Mouse (Mus musculus): Measurements from ENCODE around the gene Wnt6. TPM values are rescaled to one million over a fixed set of nuclear protein-coding genes. Genes with fewer than 3 reads are reported as not detected.

Gene Wnt6
- polyA plus RNA-seq, 1 experiment from 2014 or later, result 0.12 TPM

DNA sequence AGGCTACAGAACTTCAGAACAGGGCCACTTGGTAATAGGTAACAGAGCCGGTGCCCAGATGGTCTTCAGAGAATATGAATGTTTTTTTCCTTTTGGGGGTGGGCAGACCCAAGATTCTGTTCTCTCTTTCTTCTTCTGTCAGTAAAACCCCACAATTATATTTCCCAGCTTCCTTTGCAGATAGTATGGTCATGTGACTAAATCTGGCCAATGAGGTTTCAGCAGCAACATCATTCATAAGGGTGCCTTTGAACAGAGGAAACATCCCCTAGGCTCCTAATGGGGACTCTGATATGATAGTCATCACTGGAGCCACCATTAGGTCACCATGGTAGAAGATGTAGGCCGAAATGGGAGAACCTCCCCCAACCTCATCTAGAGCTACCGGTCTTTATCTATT, 18.9 kb upstream of the Wnt6 start:
- Histone ChIP-seq H3K27ac (ENCODE audit: low read depth) (no peak overlapping the region), H3K9me3 (ENCODE audit: low read length) (no peaks in the 10 kb centered on the region), H3K27me3 (ENCODE audit: insufficient read depth, low read length) (no peaks in the 10 kb centered on the region), H3K36me3 (replicated peaks; ENCODE audit: insufficient read depth, low read length) (no peaks in the 10 kb centered on the region), H3K4me2 (ENCODE audit: low read depth, low read length) (no peak overlapping the region), H3K9ac (replicated peaks) (no peak overlapping the region), H3K4me1 (ENCODE audit: insufficient read depth) (peaks cover 7% of the 10 kb centered on the region), H3K4me3 (ENCODE audit: low read depth, low read length) (no peak overlapping the region)
- TF ChIP-seq EP300 (IDR thresholded peaks at IDR 0.05; ENCODE audit: low read depth), result no peak
- TF ChIP-seq CTCF (IDR thresholded peaks at IDR 0.05; ENCODE audit: low read depth), result no peak
- ATAC-seq, result no peak
- 85% methylated on average over 3 of the region's 3 CpGs for WGBS (ENCODE audit: insufficient replicate concordance)
- DNase-seq, result no peak

DNA sequence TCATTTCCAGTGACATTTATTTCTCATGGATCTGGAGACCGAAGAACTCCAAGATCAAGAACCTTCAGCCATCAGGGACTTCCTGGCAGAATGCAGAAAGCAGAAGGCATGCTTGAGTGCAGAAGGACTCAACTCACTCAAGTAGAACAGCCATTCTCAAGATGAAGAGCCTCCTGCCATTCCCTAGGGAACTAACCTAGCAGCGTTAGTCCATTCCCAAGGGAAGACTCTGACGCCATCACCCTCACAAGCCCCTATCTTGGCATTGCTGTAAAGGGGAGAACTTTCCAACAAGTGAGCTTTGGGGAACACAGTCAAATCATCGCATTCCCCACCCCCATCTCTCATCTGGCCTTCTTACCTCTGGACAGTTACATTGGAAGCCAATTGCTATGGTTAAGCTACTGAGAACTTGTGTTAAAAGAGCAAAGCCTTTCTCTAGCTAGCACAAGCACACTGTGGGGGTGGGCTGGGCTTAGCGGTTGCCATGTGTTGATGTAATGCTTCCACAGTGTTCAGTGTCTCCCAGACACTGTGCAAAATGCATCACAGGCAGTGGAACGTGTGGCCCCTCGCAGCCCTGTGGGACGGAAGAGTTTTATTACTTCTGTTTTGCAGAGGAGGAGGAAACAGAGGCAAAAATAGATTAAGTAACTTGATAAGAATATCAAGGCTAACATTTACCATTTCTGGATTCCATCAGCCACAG, 18.3 kb upstream of the Wnt6 start:
- Histone ChIP-seq H3K27me3 (ENCODE audit: insufficient read depth, low read length) (no peaks in the 10 kb centered on the region), H3K9me3 (ENCODE audit: low read length) (no peaks in the 10 kb centered on the region), H3K9ac (replicated peaks) (no peak overlapping the region), H3K4me3 (ENCODE audit: low read depth, low read length) (no peak overlapping the region), H3K4me1 (ENCODE audit: insufficient read depth) (peaks cover 7% of the 10 kb centered on the region), H3K27ac (ENCODE audit: low read depth) (no peak overlapping the region), H3K36me3 (replicated peaks; ENCODE audit: insufficient read depth, low read length) (no peaks in the 10 kb centered on the region), H3K4me2 (ENCODE audit: low read depth, low read length) (no peak overlapping the region)
- 60% methylated on average over 8 of the region's 8 CpGs for WGBS (ENCODE audit: insufficient replicate concordance)
- no peak for TF ChIP-seq CTCF (IDR thresholded peaks at IDR 0.05; ENCODE audit: low read depth)
- TF ChIP-seq EP300 (IDR thresholded peaks at IDR 0.05; ENCODE audit: low read depth), result no peak
- DNase-seq (no peak), ATAC-seq (no peak)

DNA sequence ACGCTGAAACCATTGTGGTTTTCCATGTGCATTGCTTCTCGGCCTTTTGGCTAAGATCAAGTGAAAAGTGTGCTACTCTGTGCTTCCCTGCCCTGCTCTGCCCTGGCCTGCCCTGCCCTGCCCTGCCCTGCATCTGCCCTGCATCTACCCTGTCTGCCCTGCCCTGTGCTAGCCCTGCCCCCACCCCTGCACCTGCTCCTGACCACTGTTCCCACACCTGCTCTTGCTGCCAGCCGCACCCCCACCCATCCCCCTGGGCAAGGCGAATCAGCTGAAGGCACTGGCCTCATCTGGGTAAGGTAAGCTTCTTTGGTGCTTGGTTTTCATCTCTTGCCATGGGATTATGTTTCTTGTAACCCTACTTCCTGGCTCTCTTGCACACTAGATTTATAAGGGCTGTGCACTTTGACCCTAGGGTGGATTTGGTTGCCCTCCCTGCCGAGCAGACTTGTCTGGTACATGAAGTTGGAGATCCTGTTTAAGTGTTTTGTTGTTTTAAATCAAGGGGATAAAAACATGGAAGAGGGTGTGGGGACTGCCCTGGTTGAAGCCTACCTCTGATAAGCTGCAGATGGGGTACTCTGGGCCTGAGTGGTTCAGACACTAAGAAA, 17.4 kb upstream of the Wnt6 start:
- no peak overlapping the region for H3K27ac ChIP-seq (ENCODE audit: low read depth)
- H3K36me3 ChIP-seq (replicated peaks; ENCODE audit: insufficient read depth, low read length), result no peaks in the 10 kb centered on the region
- H3K9me3 ChIP-seq (ENCODE audit: low read length), result no peaks in the 10 kb centered on the region
- no peak overlapping the region for H3K9ac ChIP-seq (replicated peaks)
- H3K27me3 ChIP-seq (ENCODE audit: insufficient read depth, low read length), result no peaks in the 10 kb centered on the region
- TF ChIP-seq EP300 (IDR thresholded peaks at IDR 0.05; ENCODE audit: low read depth) (no peak), CTCF (IDR thresholded peaks at IDR 0.05; ENCODE audit: low read depth) (no peak)
- no peak overlapping the region for H3K4me2 ChIP-seq (ENCODE audit: low read depth, low read length)
- H3K4me3 ChIP-seq (ENCODE audit: low read depth, low read length), result no peak overlapping the region
- WGBS (ENCODE audit: insufficient replicate concordance), result 58% methylated on average over 5 of the region's 5 CpGs
- ATAC-seq, result no peak
- H3K4me1 ChIP-seq (ENCODE audit: insufficient read depth), result peaks cover under 1% of the 10 kb centered on the region; the same call in 1 of the 2 replicates
- no peak for DNase-seq

DNA sequence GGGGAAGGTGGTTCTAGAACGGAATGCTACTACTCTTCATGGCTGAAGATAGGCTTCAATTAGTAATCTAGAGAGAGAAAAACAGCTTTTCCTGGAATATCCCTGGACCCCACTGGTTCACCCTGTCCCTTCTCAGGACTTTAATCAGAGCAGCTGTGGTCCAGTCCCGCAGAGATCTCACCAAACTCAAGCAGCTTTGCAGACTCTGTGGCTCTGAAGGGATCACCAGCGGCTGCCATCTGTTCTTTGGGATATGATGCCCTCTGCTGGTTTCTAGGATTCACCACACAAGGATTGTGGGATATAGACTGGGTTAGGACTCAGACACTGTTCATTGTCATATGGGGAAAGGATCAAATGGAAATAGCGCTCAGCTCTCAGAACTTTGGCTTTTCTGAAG, 11.9 kb upstream of the Wnt6 start:
- no peak overlapping the region for H3K4me2 ChIP-seq (ENCODE audit: low read depth, low read length)
- ATAC-seq, result peak; percentile 73
- WGBS (ENCODE audit: insufficient replicate concordance), result 25% methylated on average over 4 of the region's 4 CpGs
- no peak overlapping the region for H3K4me3 ChIP-seq (ENCODE audit: low read depth, low read length)
- no peak for DNase-seq
- H3K4me1 ChIP-seq (ENCODE audit: insufficient read depth), result no peaks in the 10 kb centered on the region
- no peaks in the 10 kb centered on the region for H3K36me3 ChIP-seq (replicated peaks; ENCODE audit: insufficient read depth, low read length)
- no peak for TF ChIP-seq EP300 (IDR thresholded peaks at IDR 0.05; ENCODE audit: low read depth)
- TF ChIP-seq CTCF (IDR thresholded peaks at IDR 0.05; ENCODE audit: low read depth), result peak; percentile 81
- no peak overlapping the region for H3K27ac ChIP-seq (ENCODE audit: low read depth)
- peaks cover 13% of the 10 kb centered on the region for H3K27me3 ChIP-seq (ENCODE audit: insufficient read depth, low read length)
- H3K9ac ChIP-seq (replicated peaks), result no peak overlapping the region
- no peaks in the 10 kb centered on the region for H3K9me3 ChIP-seq (ENCODE audit: low read length)

DNA sequence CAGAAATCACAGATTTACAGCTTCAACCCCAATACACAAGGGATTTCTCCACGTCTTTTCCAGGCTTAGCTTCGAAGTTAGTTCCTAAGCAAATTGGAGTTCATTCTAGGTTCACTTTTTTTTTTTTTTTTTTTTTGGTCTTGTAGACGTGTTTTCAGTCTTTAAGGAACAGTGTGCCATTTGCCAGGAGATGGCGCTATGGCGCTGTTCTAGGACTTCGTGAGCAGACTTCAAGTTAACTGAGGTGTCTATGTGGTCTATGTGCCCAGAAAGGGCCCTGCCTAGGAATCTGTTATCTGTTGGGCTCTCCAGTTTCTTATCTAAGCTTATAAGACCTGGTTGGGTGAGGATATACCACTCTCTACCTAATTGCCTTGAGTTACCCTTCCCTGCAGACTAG, 8.6 kb upstream of the Wnt6 start:
- H3K36me3 ChIP-seq (replicated peaks; ENCODE audit: insufficient read depth, low read length), result no peaks in the 10 kb centered on the region
- ATAC-seq (no peak), DNase-seq (peak; percentile 77)
- H3K4me2 ChIP-seq (ENCODE audit: low read depth, low read length), result no peak overlapping the region
- no peaks in the 10 kb centered on the region for H3K4me1 ChIP-seq (ENCODE audit: insufficient read depth)
- TF ChIP-seq EP300 (IDR thresholded peaks at IDR 0.05; ENCODE audit: low read depth), result no peak
- peak; percentile 70 for TF ChIP-seq CTCF (IDR thresholded peaks at IDR 0.05; ENCODE audit: low read depth)
- 3% methylated on average over 6 of the region's 6 CpGs for WGBS (ENCODE audit: insufficient replicate concordance)
- H3K27me3 ChIP-seq (ENCODE audit: insufficient read depth, low read length), result peaks cover 22% of the 10 kb centered on the region
- no peak overlapping the region for H3K4me3 ChIP-seq (ENCODE audit: low read depth, low read length)
- no peak overlapping the region for H3K27ac ChIP-seq (ENCODE audit: low read depth)
- H3K9ac ChIP-seq (replicated peaks), result no peak overlapping the region
- no peaks in the 10 kb centered on the region for H3K9me3 ChIP-seq (ENCODE audit: low read length)

DNA sequence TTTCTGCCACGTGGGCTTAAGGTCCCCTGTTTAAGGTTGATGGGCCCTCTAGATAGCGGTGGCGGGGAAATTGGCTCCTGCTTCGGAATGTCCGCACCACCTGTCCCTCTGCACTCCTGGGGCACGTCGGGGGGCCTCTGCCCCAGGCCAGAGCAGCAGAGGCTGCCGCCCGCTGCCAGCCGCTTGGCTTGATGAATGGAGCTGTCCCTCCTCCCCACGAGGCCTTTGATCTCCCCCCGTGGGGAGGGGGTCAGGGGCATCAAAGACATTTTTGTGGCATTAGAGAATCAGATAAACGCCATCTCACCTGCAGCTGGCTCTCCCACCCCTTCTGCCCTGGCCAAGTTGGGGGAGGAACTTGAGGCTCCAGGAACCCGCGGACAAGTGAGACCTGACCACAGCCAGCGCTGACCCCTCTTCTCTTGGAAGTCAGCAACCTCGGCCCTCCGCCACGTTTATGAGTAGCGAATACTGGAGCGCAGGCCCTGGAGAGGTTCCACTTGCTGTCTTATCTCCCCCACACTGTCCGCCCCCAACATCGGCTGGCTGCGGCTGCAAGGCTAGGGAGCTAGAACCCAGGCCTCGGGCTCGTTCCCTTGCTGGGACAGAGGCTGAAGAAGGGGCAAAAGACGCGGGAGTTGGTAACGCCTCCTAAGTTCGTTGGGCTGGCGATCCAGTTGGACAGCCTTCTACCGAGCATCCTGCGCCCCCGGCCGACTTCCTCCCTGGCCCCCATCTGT, 795 bp upstream of the Wnt6 start:
- H3K36me3 ChIP-seq (replicated peaks; ENCODE audit: insufficient read depth, low read length), result no peaks in the 10 kb centered on the region
- H3K9me3 ChIP-seq (ENCODE audit: low read length), result no peaks in the 10 kb centered on the region
- DNase-seq (no peak), ATAC-seq (no peak)
- H3K27me3 ChIP-seq (ENCODE audit: insufficient read depth, low read length), result peaks cover 78% of the 10 kb centered on the region
- WGBS (ENCODE audit: insufficient replicate concordance), result 3% methylated on average over 33 of the region's 35 CpGs
- H3K4me3 ChIP-seq (ENCODE audit: low read depth, low read length), result no peak overlapping the region
- no peak for TF ChIP-seq CTCF (IDR thresholded peaks at IDR 0.05; ENCODE audit: low read depth)
- no peak for TF ChIP-seq EP300 (IDR thresholded peaks at IDR 0.05; ENCODE audit: low read depth)
- no peak overlapping the region for H3K27ac ChIP-seq (ENCODE audit: low read depth)
- H3K4me1 ChIP-seq (ENCODE audit: insufficient read depth), result peaks cover 5% of the 10 kb centered on the region; the same call in 1 of the 2 replicates
- H3K4me2 ChIP-seq (ENCODE audit: low read depth, low read length), result peak overlapping the region; percentile 61; the same call in 1 of the 2 replicates
- H3K9ac ChIP-seq (replicated peaks), result no peak overlapping the region

All from liver, postnatal 0 days (tissue).